Mouse (Mus musculus): ENCODE results near the gene Vsnl1.

GRCm38 (mm10) chr12:11286382-11286781 is 150.0 kb downstream of the Vsnl1 start:
- no peak for TF ChIP-seq MAX (IDR thresholded peaks at IDR 0.05)
- no peak for TF ChIP-seq MYOG (IDR thresholded peaks at IDR 0.05; ENCODE audit: control insufficient read depth, extremely low read depth, insufficient read length)
- TF ChIP-seq FOSL1 (IDR thresholded peaks at IDR 0.05; ENCODE audit: insufficient read depth, low read length, poor library complexity, severe bottlenecking): no peak

Measured in C2C12 (cell line).